Mouse (Mus musculus): ENCODE results near the gene Hdgf. TPM values are rescaled to one million over a fixed set of nuclear protein-coding genes. Genes with fewer than 3 reads are reported as not detected.

Hdgf gene
- polyA plus RNA-seq, 1 experiment from 2014 or later = 144 TPM

DNA sequence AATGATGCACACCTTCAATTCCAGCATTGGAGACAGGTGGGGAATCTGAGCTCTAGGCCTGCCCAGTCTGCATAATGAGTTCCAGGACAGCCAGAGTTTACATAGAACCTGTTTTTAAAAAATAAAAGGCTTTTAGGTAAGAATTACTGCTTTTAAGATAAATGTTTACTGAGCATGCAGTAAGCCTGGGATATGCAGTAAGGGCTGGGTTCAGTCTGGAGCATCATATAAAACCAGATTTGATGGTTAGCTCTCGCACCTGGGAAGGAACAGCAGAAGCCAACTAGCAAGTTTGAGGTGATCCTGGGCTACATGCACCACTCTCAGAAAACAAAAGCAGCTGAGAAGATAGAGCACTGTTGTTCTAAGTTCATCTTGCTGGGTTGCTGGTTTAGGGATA, 12.4 kb downstream of the Hdgf start:
- Histone ChIP-seq H3K4me3 (ENCODE audit: low read depth, low read length) (no peak overlapping the region), H3K4me2 (ENCODE audit: low read length) (no peak overlapping the region; the same call in 1 of the 2 replicates), H3K36me3 (ENCODE audit: control insufficient read depth, insufficient read depth, low read length) (peaks cover 12% of the 10 kb centered on the region), H3K4me1 (ENCODE audit: control insufficient read depth, insufficient read depth, low read length) (peaks cover 15% of the 10 kb centered on the region), H3K27me3 (ENCODE audit: control insufficient read depth, insufficient read depth, low read depth, low read length) (no peaks in the 10 kb centered on the region), H3K27ac (ENCODE audit: low read length) (no peak overlapping the region), H3K9ac (ENCODE audit: low read depth, low read length) (no peak overlapping the region), H3K9me3 (replicated peaks; ENCODE audit: control insufficient read depth, low read length, poor library complexity, severe bottlenecking) (no peaks in the 10 kb centered on the region)
- WGBS = 97% methylated on average over 1 of the region's 1 CpGs
- ATAC-seq = no peak

DNA sequence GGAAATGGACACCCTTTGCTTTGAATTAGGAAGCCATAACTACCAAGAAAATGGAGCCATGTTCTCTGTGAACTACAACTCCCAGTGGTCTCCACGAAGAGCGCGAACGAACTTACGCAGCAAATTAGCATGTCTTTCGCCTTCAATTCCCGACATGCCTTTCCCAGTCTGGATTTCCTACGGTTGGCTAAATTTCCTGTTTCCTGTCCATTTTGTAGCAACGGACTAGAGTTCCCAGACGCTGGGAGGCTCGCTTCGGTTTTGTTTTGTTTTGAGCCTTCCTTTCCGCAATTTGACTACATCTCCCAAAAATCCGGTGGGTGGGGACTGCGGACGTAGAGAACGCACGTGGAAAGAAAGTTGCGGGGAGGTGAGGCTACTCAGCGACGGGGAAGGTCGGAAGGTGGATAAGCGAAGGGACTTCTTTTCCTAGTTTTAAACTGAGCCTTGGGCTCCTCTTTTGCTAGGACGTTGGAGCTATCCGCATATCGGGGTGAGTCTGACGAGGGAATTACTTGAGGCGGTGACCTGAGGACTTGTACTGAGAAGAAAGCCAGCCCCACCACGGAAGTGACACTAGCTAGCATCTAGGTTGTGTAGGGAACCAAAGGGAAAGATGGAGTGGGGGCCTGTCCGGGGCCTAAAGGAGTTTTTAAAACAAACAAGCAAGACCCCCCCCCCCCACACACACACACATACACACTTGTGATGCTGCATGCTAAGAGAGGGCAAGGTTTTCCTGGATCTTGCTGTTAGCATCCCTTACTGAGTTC, 13.4 kb downstream of the Hdgf start, which contains the start of gene Mrpl24:
Gene Mrpl24 (plus strand): TSS at position 171 of the 773 bp plus-strand sequence.
- under 1% methylated on average over 30 of the region's 30 CpGs for WGBS
- H3K4me3 ChIP-seq (ENCODE audit: low read depth, low read length) = peak within 1 kb of the TSS; percentile 50
- peak within 1 kb of the TSS; percentile 62 for H3K9ac ChIP-seq (ENCODE audit: low read depth, low read length)
- no peaks in the 10 kb centered on the region for H3K9me3 ChIP-seq (replicated peaks; ENCODE audit: control insufficient read depth, low read length, poor library complexity, severe bottlenecking)
- H3K27ac ChIP-seq (ENCODE audit: low read length) = peak within 1 kb of the TSS; percentile 74
- ATAC-seq = peak; percentile 90
- no peaks in the 10 kb centered on the region for H3K27me3 ChIP-seq (ENCODE audit: control insufficient read depth, insufficient read depth, low read depth, low read length)
- H3K4me2 ChIP-seq (ENCODE audit: low read length) = peak within 1 kb of the TSS; percentile 91
- peaks cover 15% of the 10 kb centered on the region for H3K4me1 ChIP-seq (ENCODE audit: control insufficient read depth, insufficient read depth, low read length)
- peaks cover 18% of the 10 kb centered on the region for H3K36me3 ChIP-seq (ENCODE audit: control insufficient read depth, insufficient read depth, low read length)

DNA sequence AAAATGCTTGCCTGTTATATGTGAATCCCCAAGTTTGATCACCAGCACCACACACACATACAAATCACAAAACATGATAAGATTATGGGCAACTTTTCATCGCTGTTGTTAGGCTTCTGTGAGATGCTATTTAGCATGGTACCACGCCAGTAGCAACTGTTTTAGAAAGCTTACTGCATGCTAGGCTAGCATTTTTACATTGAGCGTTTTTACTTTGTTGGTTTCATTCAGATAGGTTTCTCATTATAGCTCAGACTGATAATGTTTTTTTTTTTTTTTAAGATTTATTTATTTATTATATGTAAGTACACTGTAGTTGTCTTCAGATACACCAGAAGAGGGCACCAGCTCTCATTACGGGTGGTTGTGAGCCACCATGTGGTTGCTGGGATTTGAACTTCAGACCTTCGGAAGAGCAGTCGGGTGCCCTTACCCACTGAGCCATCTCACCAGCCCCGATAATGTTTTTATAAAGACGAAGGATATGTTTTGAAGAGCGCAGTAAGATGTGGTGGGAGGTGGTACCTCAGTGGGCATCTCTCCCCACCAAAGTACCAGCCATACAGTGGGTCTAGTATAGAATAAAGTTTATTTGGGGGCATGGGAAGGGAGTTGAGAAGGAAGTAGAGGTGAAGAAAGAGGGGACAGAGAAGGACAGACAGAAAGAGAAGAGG, 14.3 kb downstream of the Hdgf start:
- Histone ChIP-seq H3K9ac (ENCODE audit: low read depth, low read length) (peak overlapping the region; percentile 62; the same call in 1 of the 2 replicates), H3K4me2 (ENCODE audit: low read length) (peak overlapping the region; percentile 91), H3K27ac (ENCODE audit: low read length) (no peak overlapping the region), H3K36me3 (ENCODE audit: control insufficient read depth, insufficient read depth, low read length) (peaks cover 25% of the 10 kb centered on the region), H3K4me1 (ENCODE audit: control insufficient read depth, insufficient read depth, low read length) (peaks cover 15% of the 10 kb centered on the region), H3K27me3 (ENCODE audit: control insufficient read depth, insufficient read depth, low read depth, low read length) (no peaks in the 10 kb centered on the region), H3K4me3 (ENCODE audit: low read depth, low read length) (peak overlapping the region; percentile 50), H3K9me3 (replicated peaks; ENCODE audit: control insufficient read depth, low read length, poor library complexity, severe bottlenecking) (no peaks in the 10 kb centered on the region)
- ATAC-seq = no peak
- WGBS = 72% methylated on average over 9 of the region's 9 CpGs

DNA sequence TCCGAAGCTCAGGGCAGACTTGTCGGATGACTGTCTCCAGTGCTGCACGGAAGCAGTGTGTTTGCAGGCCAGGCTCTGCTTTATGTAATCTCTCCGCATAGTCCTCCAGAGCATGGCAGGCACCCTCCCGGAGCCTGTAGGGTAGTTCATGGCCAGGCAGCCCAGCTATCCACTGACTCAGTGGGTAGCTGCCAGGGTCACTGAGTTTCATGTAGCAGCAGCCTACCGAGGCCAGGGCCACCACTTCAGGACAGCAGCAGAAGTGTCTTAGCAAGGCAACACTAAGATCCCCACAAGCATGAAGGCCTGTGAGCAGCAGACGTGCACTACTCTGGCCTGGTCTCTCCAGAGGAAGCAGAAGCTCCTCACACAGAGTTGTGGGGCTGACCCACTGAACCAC, 18.9 kb downstream of the Hdgf start:
- WGBS = 89% methylated on average over 7 of the region's 7 CpGs
- H3K27me3 ChIP-seq (ENCODE audit: control insufficient read depth, insufficient read depth, low read depth, low read length) = no peaks in the 10 kb centered on the region
- no peak overlapping the region for H3K9ac ChIP-seq (ENCODE audit: low read depth, low read length)
- no peak overlapping the region for H3K4me2 ChIP-seq (ENCODE audit: low read length)
- H3K36me3 ChIP-seq (ENCODE audit: control insufficient read depth, insufficient read depth, low read length) = peaks cover 28% of the 10 kb centered on the region
- no peak overlapping the region for H3K27ac ChIP-seq (ENCODE audit: low read length)
- peaks cover 17% of the 10 kb centered on the region for H3K4me1 ChIP-seq (ENCODE audit: control insufficient read depth, insufficient read depth, low read length)
- H3K4me3 ChIP-seq (ENCODE audit: low read depth, low read length) = no peak overlapping the region
- no peaks in the 10 kb centered on the region for H3K9me3 ChIP-seq (replicated peaks; ENCODE audit: control insufficient read depth, low read length, poor library complexity, severe bottlenecking)
- no peak for ATAC-seq

DNA sequence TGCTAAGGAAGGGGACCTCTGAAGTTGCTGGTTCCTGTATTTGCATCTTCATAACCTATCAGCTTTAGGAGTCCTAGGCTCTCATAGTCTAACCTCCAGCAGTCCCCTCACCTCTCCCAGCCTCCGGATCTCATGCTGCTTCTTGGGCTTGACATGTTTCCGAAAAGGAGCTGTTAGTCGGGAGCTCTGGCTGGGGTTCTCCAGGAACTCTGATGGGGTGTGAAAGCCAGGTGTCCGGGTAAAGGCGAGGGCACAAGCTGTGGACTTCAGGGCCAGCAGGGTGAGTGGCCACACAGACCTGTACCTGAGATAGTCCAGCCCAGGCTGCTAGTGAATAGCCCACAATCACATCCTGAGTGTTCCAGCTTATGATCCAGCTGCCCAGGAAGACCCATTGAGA, 21.3 kb downstream of the Hdgf start:
- WGBS = 96% methylated on average over 5 of the region's 5 CpGs
- Histone ChIP-seq H3K27me3 (ENCODE audit: control insufficient read depth, insufficient read depth, low read depth, low read length) (no peaks in the 10 kb centered on the region), H3K4me1 (ENCODE audit: control insufficient read depth, insufficient read depth, low read length) (peaks cover 23% of the 10 kb centered on the region), H3K27ac (ENCODE audit: low read length) (no peak overlapping the region), H3K9me3 (replicated peaks; ENCODE audit: control insufficient read depth, low read length, poor library complexity, severe bottlenecking) (no peaks in the 10 kb centered on the region), H3K4me2 (ENCODE audit: low read length) (no peak overlapping the region), H3K36me3 (ENCODE audit: control insufficient read depth, insufficient read depth, low read length) (peaks cover 29% of the 10 kb centered on the region), H3K9ac (ENCODE audit: low read depth, low read length) (no peak overlapping the region), H3K4me3 (ENCODE audit: low read depth, low read length) (no peak overlapping the region)
- ATAC-seq = no peak

DNA sequence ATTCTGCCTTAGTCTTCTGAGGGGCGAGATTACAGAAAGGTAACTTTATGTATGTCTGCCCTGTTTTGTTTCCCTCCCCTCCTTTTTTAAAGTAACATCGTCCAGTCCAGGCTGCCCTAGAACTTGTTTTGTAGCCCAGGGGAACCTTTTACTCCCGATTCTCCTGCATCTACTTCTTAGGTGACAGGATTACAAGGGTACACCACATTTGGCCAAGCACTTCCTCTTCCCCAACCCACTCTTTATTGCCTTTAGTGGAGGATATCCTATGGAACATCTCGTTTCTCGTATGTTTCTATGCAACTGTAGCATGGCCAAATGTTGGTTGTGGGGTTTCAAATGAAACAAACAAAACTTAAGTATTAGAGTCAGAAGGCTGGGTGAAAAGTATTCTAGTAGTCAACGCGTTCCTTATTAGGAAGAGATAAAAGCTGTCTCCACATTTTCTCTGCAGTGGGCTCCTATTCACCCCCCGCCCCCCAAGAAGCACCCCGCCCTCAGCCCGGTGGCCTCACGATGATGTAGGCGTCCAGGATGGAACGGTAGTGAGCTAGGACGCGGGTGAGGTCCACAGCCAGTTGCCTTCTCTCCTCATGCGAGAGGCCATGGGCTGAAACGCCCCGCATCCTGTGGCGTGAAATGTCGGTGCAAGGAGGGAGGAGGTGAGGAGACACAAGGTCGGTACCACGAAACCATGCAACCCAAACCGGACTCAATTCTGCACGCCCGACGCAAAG, 23.4 kb downstream of the Hdgf start:
- peak overlapping the region; percentile 94 for H3K9ac ChIP-seq (ENCODE audit: low read depth, low read length)
- peak overlapping the region; percentile 80 for H3K4me2 ChIP-seq (ENCODE audit: low read length)
- no peaks in the 10 kb centered on the region for H3K9me3 ChIP-seq (replicated peaks; ENCODE audit: control insufficient read depth, low read length, poor library complexity, severe bottlenecking)
- H3K4me3 ChIP-seq (ENCODE audit: low read depth, low read length) = peak overlapping the region; percentile 90
- H3K4me1 ChIP-seq (ENCODE audit: control insufficient read depth, insufficient read depth, low read length) = peaks cover 26% of the 10 kb centered on the region
- H3K27ac ChIP-seq (ENCODE audit: low read length) = peak overlapping the region; percentile 92
- H3K27me3 ChIP-seq (ENCODE audit: control insufficient read depth, insufficient read depth, low read depth, low read length) = no peaks in the 10 kb centered on the region
- ATAC-seq = peak; percentile 71
- WGBS = 6% methylated on average over 26 of the region's 26 CpGs
- peaks cover 19% of the 10 kb centered on the region for H3K36me3 ChIP-seq (ENCODE audit: control insufficient read depth, insufficient read depth, low read length)

DNA sequence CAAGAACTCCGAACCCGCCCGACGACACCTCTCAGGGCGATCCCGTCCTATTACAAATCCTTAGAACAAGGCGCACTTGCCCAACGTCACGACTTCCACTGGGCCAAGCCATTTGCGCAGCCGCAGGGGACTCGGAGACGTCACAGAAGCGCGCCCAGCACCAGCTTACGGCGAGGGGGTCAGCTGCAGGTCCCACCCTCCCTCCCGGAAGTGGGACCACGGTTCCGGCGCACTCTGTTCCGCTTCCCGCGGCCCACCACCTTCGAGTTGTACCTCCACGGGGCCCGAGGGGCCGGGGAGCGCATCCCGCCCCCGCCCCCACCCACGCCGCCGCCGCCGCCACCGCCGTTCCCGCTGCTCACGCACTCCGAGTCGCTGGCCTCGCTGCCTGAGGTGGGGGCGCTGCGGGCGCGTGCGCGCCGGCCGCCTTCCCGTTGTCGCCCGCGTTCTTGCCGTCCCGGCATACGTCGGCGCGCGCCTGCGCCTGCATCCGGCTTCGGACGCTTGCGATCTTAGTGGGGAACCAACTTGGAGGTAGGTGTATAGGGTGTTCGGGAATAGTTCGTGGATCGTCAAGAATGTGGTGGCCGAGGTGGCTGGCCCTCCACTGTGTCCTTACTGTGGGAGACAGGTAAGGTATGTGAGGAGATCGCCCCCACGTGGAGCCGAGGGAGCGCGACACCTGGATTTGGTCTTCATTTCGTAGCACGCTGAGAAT, 24.1 kb downstream of the Hdgf start, which contains the start of the genes Isg20l2 and Rrnad1:
Gene Isg20l2 (plus strand): TSS at position 237 of the 718 bp plus-strand sequence.
Gene Rrnad1 (minus strand): TSS at position 640 of the 718 bp plus-strand sequence.
- Histone ChIP-seq H3K4me1 (ENCODE audit: control insufficient read depth, insufficient read depth, low read length) (peaks cover 29% of the 10 kb centered on the region), H3K4me2 (ENCODE audit: low read length) (peak within 1 kb of the TSS; percentile 80), H3K36me3 (ENCODE audit: control insufficient read depth, insufficient read depth, low read length) (peaks cover 16% of the 10 kb centered on the region), H3K4me3 (ENCODE audit: low read depth, low read length) (peak within 1 kb of the TSS; percentile 90), H3K9ac (ENCODE audit: low read depth, low read length) (peak within 1 kb of the TSS; percentile 94), H3K27me3 (ENCODE audit: control insufficient read depth, insufficient read depth, low read depth, low read length) (no peaks in the 10 kb centered on the region), H3K9me3 (replicated peaks; ENCODE audit: control insufficient read depth, low read length, poor library complexity, severe bottlenecking) (no peaks in the 10 kb centered on the region), H3K27ac (ENCODE audit: low read length) (peak within 1 kb of the TSS; percentile 92)
- 0% methylated on average over 64 of the region's 78 CpGs for WGBS
- ATAC-seq = peak; percentile 97

DNA sequence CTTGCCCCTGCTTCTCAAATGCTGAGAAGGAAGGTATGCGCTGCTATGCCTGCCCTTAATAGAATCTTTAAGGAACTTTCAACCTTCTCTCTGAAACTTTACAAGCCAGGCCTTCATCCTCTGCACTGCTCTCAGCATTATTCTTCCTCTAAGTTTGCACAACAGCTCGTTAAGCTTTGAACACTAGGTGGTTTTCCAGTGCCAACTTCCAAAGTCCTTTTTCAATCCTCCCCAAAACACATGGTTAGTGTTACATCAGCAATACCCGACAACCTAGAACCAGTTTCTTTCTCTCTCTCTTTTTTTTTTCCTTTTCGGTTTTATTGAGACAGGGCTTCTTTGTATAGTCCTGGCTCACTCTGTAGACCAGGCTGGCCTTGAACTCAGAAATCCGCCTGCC, 27.9 kb downstream of the Hdgf start:
- H3K4me3 ChIP-seq (ENCODE audit: low read depth, low read length) = no peak overlapping the region
- H3K9me3 ChIP-seq (replicated peaks; ENCODE audit: control insufficient read depth, low read length, poor library complexity, severe bottlenecking) = no peaks in the 10 kb centered on the region
- H3K9ac ChIP-seq (ENCODE audit: low read depth, low read length) = no peak overlapping the region
- 90% methylated on average over 5 of the region's 5 CpGs for WGBS
- no peaks in the 10 kb centered on the region for H3K27me3 ChIP-seq (ENCODE audit: control insufficient read depth, insufficient read depth, low read depth, low read length)
- ATAC-seq = no peak
- peaks cover 16% of the 10 kb centered on the region for H3K36me3 ChIP-seq (ENCODE audit: control insufficient read depth, insufficient read depth, low read length)
- H3K4me2 ChIP-seq (ENCODE audit: low read length) = no peak overlapping the region
- no peak overlapping the region for H3K27ac ChIP-seq (ENCODE audit: low read length)
- H3K4me1 ChIP-seq (ENCODE audit: control insufficient read depth, insufficient read depth, low read length) = peaks cover 36% of the 10 kb centered on the region
